Mouse (Mus musculus) cerebellum, adult 9-10 months (tissue): ENCODE measurements around the gene Cecr2.

ENCODE experiments used
- DNase-seq: peaks from one replicate; pipeline ENCODE4 v3.0.0; 2022

The Cecr2 gene

GRCm38 (mm10) chr6:120667911-120668310, 1.7 kb downstream of the Cecr2 start:
- no peak for DNase-seq

GRCm38 (mm10) chr6:120674121-120674520, 8.0 kb downstream of the Cecr2 start:
- DNase-seq, result no peak

GRCm38 (mm10) chr6:120674881-120675280, 8.7 kb downstream of the Cecr2 start:
- DNase-seq, result no peak

GRCm38 (mm10) chr6:120675979-120676378, 9.8 kb downstream of the Cecr2 start:
- DNase-seq, result no peak

GRCm38 (mm10) chr6:120683351-120683750, 17.2 kb downstream of the Cecr2 start:
- DNase-seq, result no peak

GRCm38 (mm10) chr6:120684750-120685149, 18.6 kb downstream of the Cecr2 start:
- no peak for DNase-seq

GRCm38 (mm10) chr6:120686872-120687650, 20.9 kb downstream of the Cecr2 start:
- peak; percentile 60 for DNase-seq

- no peak for DNase-seq
Observed at GRCm38 (mm10) chr6:120700221-120700620, 34.1 kb downstream of the Cecr2 start.

- peak; percentile 37 for DNase-seq
Observed at GRCm38 (mm10) chr6:120704376-120704775, 38.2 kb downstream of the Cecr2 start.

GRCm38 (mm10) chr6:120708759-120709158, 42.6 kb downstream of the Cecr2 start:
- DNase-seq, result no peak

- DNase-seq, result no peak
Observed at GRCm38 (mm10) chr6:120714806-120715205, 48.6 kb downstream of the Cecr2 start.

- no peak for DNase-seq
Observed at GRCm38 (mm10) chr6:120715227-120715626, 49.1 kb downstream of the Cecr2 start.

GRCm38 (mm10) chr6:120715851-120716250, 49.7 kb downstream of the Cecr2 start:
- DNase-seq, result peak; percentile 32

GRCm38 (mm10) chr6:120716531-120716984, 50.4 kb downstream of the Cecr2 start:
- DNase-seq, result no peak

GRCm38 (mm10) chr6:120725986-120726385, 59.8 kb downstream of the Cecr2 start:
- DNase-seq, result no peak

GRCm38 (mm10) chr6:120736011-120736410, 69.8 kb downstream of the Cecr2 start:
- DNase-seq, result no peak

GRCm38 (mm10) chr6:120736566-120736965, 70.4 kb downstream of the Cecr2 start:
- peak; percentile 76 for DNase-seq

- no peak for DNase-seq
Observed at GRCm38 (mm10) chr6:120743130-120743529, 77.0 kb downstream of the Cecr2 start.

- no peak for DNase-seq
Observed at GRCm38 (mm10) chr6:120744266-120744665, 78.1 kb downstream of the Cecr2 start.

- no peak for DNase-seq
Observed at GRCm38 (mm10) chr6:120746416-120746815, 80.2 kb downstream of the Cecr2 start.

- no peak for DNase-seq
Observed at GRCm38 (mm10) chr6:120761151-120761550, 95.0 kb downstream of the Cecr2 start.

- no peak for DNase-seq
Observed at GRCm38 (mm10) chr6:120769972-120770371, 103.8 kb downstream of the Cecr2 start.

- DNase-seq, result no peak
Observed at GRCm38 (mm10) chr6:120771366-120771765, 105.2 kb downstream of the Cecr2 start.

- DNase-seq, result no peak
Observed at GRCm38 (mm10) chr6:120772025-120772424, 105.9 kb downstream of the Cecr2 start.

- DNase-seq, result peak; percentile 37
Observed at GRCm38 (mm10) chr6:120773149-120773628, 107.0 kb downstream of the Cecr2 start, which contains the start of gene Slc25a18. TSS of gene Slc25a18 (plus strand) at chr6:120773578.
